Mouse (Mus musculus) cerebellum, adult 2 months (tissue): Measurements from ENCODE around the gene 1700025C18Rik. TPM values are rescaled to one million over a fixed set of nuclear protein-coding genes. Genes with fewer than 3 reads are reported as not detected.
A peak's percentile ranks its signal among the peaks of the same experiment; 100 is the strongest.

Experiments used
- DNase-seq, 2 experiments: peaks; one replicate each; pipeline ENCODE4 v3.0.0; 2021
- H3K27ac ChIP-seq: fragments of 200-500 bp; 2 replicates; pipeline ENCODE4 v1.5.1; 2012; ENCODE audit warnings: low read length, control low read depth, inconsistent platforms; ENCODE audit not compliant: insufficient read depth
- H3K27me3 ChIP-seq: fragments of 200-500 bp; 2 replicates; pipeline ENCODE4 v1.6.1; 2012; ENCODE audit warnings: inconsistent platforms, mild to moderate bottlenecking, low read length, moderate library complexity; ENCODE audit not compliant: control insufficient read depth, insufficient read depth
- H3K4me1 ChIP-seq: fragments of 200-500 bp; 2 replicates; pipeline ENCODE4 v1.6.1; 2011; ENCODE audit warnings: low read length; ENCODE audit not compliant: control insufficient read depth, insufficient read depth
- H3K4me3 ChIP-seq: fragments of 200-500 bp; replicated peaks from 2 replicates; pipeline ENCODE3; 2011; ENCODE audit warnings: mild to moderate bottlenecking, low read depth, low read length, control low read depth; ENCODE audit not compliant: insufficient read depth
- CTCF ChIP-seq: fragments of 200-500 bp; IDR thresholded peaks from 2 replicates; pipeline ENCODE4 v1.5.1; 2011; ENCODE audit warnings: low read depth, mild to moderate bottlenecking, control low read depth, low read length, moderate library complexity, borderline replicate concordance; ENCODE audit not compliant: insufficient read depth
- POLR2A ChIP-seq: fragments of 200-500 bp; IDR thresholded peaks from 2 replicates; pipeline ENCODE4 v1.6.1; 2011; ENCODE audit warnings: low read length, control low read depth, borderline replicate concordance; ENCODE audit not compliant: insufficient read depth
- WGBS: fragments of 180-500 bp; shearing (Covaris S2); methylation state at CpG from one replicate; pipeline ENCODE4 v1.1.7; 2018; 5-methylcytosine and 5-hydroxymethylcytosine counted together
- polyA plus RNA-seq: library from polyadenylated mRNA; depleted of rRNA; stranded (reverse); fragments of >200 nt; gene quantifications from 2 replicates; pipeline ENCODE4 v1.2.3, GENCODE M21; 2012

Gene 1700025C18Rik
- polyA plus RNA-seq, 1 experiment, result not detected

DNA sequence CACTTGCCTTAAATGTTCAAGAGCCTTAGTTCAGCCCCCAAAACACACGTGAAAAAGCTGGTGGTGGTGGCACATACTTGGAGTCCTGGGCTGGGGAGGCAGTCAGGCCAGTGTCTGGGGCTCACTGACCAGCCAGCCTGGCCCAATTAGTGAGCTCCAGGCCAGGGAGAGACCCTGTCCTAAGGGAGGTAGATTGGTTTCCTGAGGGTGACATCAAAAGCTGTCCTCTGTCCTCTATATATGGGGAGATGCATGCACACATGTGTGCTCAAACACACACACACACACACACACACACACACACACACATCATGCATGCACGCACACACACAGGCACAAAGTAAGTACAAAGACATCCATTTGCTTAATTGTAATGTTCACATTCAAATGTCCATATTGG, 46.8 kb downstream of the 1700025C18Rik start:
- no peak for DNase-seq
- H3K27me3 ChIP-seq, result no peaks in the 10 kb centered on the region
- no peaks in the 10 kb centered on the region for H3K4me1 ChIP-seq
- TF ChIP-seq CTCF (no peak), POLR2A (no peak)
- WGBS, result 72% methylated on average over 2 of the region's 2 CpGs
- H3K4me3 ChIP-seq, result no peak overlapping the region
- no peak overlapping the region for H3K27ac ChIP-seq

DNA sequence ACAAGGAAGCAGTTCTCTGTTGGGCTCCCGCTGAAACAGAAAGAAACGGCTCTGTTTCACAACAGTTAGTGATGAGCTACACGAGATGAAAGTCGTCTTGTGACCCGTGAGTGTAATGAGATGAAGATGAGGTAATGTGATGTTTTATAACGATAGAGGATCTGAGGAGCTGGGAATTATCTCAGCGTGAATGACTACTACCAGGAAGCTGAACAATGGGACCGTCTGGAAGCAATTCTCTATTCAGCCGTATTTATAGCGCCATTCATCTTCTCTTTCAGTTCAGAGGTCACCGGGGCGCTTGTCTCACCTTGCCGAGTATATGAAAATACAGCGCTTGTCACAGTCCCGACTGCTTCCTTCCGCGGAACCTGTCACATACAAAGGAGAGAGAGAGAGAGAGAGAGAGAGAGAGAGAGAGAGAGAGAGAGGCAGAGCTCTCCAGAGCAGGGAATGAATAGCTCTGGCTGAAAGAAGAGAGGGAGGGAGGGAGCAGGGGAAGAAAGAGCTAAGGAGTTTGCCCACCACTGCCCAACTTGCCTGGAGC, 47.4 kb downstream of the 1700025C18Rik start:
- TF ChIP-seq CTCF (no peak), POLR2A (no peak)

DNA sequence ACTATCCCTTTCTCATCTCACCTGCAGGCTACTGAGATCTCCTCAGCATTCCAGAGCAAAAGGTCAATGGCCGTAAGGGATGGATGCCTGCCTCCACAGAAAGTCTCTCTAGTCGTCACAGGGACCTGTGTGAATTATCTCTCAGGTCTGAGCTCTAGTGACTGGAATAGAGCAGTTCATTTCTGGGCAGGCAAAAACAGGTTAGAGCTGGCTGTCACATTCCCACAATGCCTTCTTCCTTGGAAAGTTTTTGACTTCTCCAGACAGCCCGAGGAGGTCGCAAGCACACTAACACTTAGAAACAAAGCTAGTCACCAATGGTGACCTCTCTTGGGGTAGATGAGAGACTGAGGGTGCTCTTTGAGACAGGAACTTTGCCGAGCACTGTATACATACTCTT, 48.4 kb downstream of the 1700025C18Rik start:
- WGBS, result 93% methylated on average over 5 of the region's 5 CpGs

More for the DNA sequence above, 47.4 kb downstream of the 1700025C18Rik start:
- Histone ChIP-seq H3K27me3 (no peaks in the 10 kb centered on the region), H3K4me3 (peak overlapping the region; percentile 22), H3K4me1 (no peaks in the 10 kb centered on the region), H3K27ac (no peak overlapping the region)
- DNase-seq, result peak in 1 of 2 experiments; percentile 12
- 7% methylated on average over 17 of the region's 17 CpGs for WGBS

DNA sequence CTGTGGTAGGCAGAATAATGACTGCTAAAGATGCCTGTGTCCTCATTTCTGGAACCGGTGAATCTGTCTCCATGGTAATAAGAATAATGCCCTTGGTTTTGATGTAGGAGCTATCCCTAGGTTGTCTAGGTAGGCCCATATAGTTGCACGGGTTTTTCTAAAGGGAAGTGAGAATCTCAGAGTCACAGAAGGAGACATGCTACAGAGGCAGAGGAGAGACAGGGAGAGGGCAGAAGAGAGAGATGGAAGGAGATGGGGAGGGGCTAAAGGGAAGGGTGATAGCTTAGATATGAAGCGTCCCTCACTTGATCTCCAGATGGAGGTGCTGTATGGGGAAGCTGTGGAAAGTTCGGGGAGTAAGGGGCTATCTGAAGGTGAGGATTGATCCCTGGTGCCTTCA, 53.1 kb downstream of the 1700025C18Rik start:
- 72% methylated on average over 4 of the region's 4 CpGs for WGBS
- no peak overlapping the region for H3K4me3 ChIP-seq
- H3K27me3 ChIP-seq, result no peaks in the 10 kb centered on the region
- peaks cover 4% of the 10 kb centered on the region; the same call in 1 of the 2 replicates for H3K4me1 ChIP-seq
- TF ChIP-seq CTCF (no peak), POLR2A (no peak)
- DNase-seq, result no peak
- no peak overlapping the region for H3K27ac ChIP-seq

More for the DNA sequence above, 48.4 kb downstream of the 1700025C18Rik start:
- DNase-seq, result no peak
- H3K27me3 ChIP-seq, result no peaks in the 10 kb centered on the region
- H3K4me1 ChIP-seq, result no peaks in the 10 kb centered on the region
- H3K27ac ChIP-seq, result no peak overlapping the region
- TF ChIP-seq POLR2A, result no peak
- TF ChIP-seq CTCF, result no peak
- no peak overlapping the region for H3K4me3 ChIP-seq

DNA sequence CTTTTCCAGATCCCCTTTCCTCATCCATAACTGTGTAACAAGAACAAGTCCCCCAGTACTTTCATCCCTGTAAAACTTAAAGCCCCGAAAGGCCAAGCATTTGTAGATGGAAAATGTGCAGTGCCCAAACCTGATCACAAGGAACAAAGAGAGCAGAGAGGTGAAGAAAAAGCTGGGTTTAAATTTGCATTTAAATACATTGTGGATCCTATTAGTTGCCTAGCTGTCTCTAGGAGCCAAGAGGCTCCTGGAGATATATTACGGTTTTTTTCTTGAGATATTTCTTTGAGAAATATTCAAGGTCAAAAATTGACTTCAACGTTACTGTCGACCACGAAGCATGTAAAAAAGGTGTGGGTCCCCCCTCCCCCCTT, 55.5 kb downstream of the 1700025C18Rik start:
- no peak for DNase-seq
- peaks cover 4% of the 10 kb centered on the region; the same call in 1 of the 2 replicates for H3K4me1 ChIP-seq
- no peaks in the 10 kb centered on the region for H3K27me3 ChIP-seq
- TF ChIP-seq POLR2A (no peak), CTCF (no peak)
- no peak overlapping the region for H3K27ac ChIP-seq
- 16% methylated on average over 5 of the region's 5 CpGs for WGBS
- peak overlapping the region; percentile 87 for H3K4me3 ChIP-seq

DNA sequence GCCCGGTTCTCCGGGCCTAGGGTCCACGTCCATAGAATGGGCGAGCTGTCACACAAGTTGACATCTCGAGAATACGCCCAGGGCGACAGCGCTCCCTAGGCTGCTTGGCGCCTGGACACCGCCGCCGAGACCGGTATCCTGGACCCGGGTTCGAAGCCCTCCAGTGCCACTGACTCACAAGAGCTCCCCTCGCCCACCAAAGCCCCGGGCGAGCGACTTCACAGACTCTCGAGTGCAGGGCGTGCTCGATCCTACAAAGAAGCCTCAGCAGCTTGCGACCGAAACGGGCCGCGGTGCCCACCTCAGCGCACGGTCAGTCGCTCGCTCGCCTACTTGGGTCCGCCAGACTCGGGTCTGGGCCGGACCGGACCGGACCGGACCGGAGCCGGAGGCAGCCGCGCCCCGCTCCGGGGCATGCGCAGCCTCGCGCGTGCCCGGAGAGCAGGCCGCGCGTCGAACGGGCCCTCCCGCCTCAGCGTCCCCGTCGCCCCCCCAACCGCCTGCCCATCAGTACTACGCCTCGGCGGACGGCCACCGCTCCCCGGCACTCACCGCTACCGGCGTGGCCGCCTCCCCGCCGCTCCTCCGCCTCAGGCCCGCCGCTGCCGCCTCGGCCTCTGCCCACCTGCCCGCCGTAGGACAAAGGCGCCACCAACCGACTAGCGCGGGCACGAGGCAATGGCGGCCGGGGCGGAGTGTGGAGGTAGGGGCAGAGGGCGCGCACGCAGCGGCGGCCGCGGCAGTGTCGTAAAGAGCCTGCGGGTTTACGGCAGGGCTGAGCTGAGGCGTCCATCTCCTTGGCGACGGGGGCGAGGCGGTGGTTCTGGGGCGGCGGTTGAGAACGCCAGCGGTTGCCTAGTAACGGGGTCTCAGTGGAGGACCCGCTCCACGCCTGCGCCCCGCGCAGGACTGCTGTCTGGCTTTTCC, 56.2 kb downstream of the 1700025C18Rik start, which contains the start of gene Ncoa5:
Ncoa5 (minus strand) TSS at position 737 of the 927 bp plus-strand sequence.
- Histone ChIP-seq H3K27ac (peak within 1 kb of the TSS; percentile 86), H3K4me1 (peaks cover 4% of the 10 kb centered on the region; the same call in 1 of the 2 replicates), H3K27me3 (no peaks in the 10 kb centered on the region), H3K4me3 (peak within 1 kb of the TSS; percentile 87)
- TF ChIP-seq POLR2A (peak; percentile 87), CTCF (no peak)
- DNase-seq, result peak; percentile 97 to 98
- under 1% methylated on average over 109 of the region's 111 CpGs for WGBS

DNA sequence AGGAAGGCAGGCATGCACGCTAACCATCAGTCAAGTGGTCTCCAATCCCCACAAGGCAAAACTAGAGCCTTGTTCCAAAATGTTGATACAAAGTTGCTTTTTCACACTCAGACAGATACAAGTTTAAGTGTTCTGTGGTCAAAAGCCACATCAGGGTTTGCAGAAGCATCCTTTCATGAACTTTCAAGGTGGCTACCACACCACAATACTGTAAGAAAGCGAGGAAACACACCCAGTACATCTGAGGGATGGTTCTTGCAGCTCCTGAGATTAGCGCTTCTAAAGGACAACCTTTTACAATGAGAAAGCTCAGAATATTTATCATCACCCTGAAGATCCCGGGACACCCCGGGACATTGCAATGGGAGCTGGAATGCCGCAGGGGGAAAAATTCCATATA, 57.2 kb downstream of the 1700025C18Rik start:
- TF ChIP-seq CTCF (no peak), POLR2A (no peak)
- H3K4me1 ChIP-seq, result peaks cover 11% of the 10 kb centered on the region; the same call in 1 of the 2 replicates
- peak overlapping the region; percentile 87 for H3K4me3 ChIP-seq
- no peaks in the 10 kb centered on the region for H3K27me3 ChIP-seq
- H3K27ac ChIP-seq, result no peak overlapping the region
- 26% methylated on average over 6 of the region's 6 CpGs for WGBS
- DNase-seq, result no peak
